Mouse (Mus musculus): ENCODE measurements around the gene Crebzf. TPM values are rescaled to one million over a fixed set of nuclear protein-coding genes. Genes with fewer than 3 reads are reported as not detected.

The Crebzf gene
- polyA plus RNA-seq, 1 experiment from 2014 or later, result 20.6 TPM

DNA sequence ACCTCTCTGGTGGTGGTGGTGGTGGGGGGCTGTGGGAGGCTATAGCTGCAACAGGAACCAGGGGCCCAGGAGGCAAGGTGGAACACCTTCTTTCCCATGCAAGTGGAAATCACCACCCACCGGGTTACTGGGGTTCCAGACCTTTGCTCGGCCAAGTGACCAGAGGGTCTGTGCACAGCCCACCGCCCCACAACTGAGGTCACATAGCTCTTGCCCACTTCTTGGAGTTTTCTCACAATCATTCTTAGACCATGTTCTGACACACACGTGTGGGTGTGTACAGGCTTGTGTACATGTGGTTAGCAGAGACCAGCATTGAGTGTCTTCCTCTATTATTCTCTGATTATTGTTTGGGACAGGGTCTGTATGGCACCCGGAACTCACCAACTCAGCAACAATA is 18.9 kb downstream of the Crebzf start:
- DNase-seq (ENCODE audit: low spot score) (no peak), ATAC-seq (ENCODE audit: low FRiP score, low TSS enrichment) (no peak)
- H3K27ac ChIP-seq (replicated peaks), result no peak overlapping the region
- 96% methylated on average over 5 of the region's 5 CpGs for WGBS
- H3K4me2 ChIP-seq (replicated peaks; ENCODE audit: low read depth), result no peak overlapping the region
- peaks cover under 1% of the 10 kb centered on the region; the same call in 1 of the 2 replicates for H3K4me1 ChIP-seq (replicated peaks; ENCODE audit: control insufficient read depth, insufficient read depth)
- no peaks in the 10 kb centered on the region for H3K9me3 ChIP-seq (ENCODE audit: control insufficient read depth, low read length)
- H3K4me3 ChIP-seq (ENCODE audit: low read depth, low read length), result no peak overlapping the region
- H3K27me3 ChIP-seq (ENCODE audit: control insufficient read depth, insufficient read depth, low read length), result no peaks in the 10 kb centered on the region
- TF ChIP-seq CTCF (IDR thresholded peaks at IDR 0.05; ENCODE audit: low read depth), result no peak
- no peak for TF ChIP-seq EP300 (optimal IDR thresholded peaks at IDR 0.05)
- no peaks in the 10 kb centered on the region for H3K36me3 ChIP-seq (ENCODE audit: control insufficient read depth, insufficient read depth, low read length)
- H3K9ac ChIP-seq (ENCODE audit: low read length), result no peak overlapping the region

DNA sequence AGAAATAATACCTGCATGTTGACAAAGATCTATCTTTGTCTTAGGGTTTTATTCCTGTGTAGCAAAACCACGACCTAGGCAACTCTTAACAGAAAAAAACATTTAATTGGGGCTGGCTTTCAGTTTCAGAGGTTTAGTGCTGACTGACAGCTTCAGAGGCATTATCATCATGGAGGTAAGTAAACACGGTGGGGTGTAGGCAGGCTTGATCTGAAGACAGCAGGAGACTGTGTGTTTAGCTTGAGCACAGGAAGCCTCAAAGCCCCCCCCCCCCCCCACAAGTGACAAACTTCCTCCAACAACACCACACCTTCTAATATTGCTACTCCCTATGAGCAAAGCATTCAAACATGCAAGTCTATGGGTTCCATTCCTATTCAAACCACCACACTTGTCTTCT is 31.0 kb downstream of the Crebzf start:
- TF ChIP-seq EP300 (optimal IDR thresholded peaks at IDR 0.05) (no peak), CTCF (IDR thresholded peaks at IDR 0.05; ENCODE audit: low read depth) (no peak)
- Histone ChIP-seq H3K4me3 (ENCODE audit: low read depth, low read length) (no peak overlapping the region), H3K27ac (replicated peaks) (no peak overlapping the region), H3K9ac (ENCODE audit: low read length) (no peak overlapping the region), H3K27me3 (ENCODE audit: control insufficient read depth, insufficient read depth, low read length) (no peaks in the 10 kb centered on the region), H3K4me1 (replicated peaks; ENCODE audit: control insufficient read depth, insufficient read depth) (no peaks in the 10 kb centered on the region), H3K36me3 (ENCODE audit: control insufficient read depth, insufficient read depth, low read length) (no peaks in the 10 kb centered on the region; the same call in none of the 2 replicates), H3K4me2 (replicated peaks; ENCODE audit: low read depth) (no peak overlapping the region), H3K9me3 (ENCODE audit: control insufficient read depth, low read length) (no peaks in the 10 kb centered on the region)
- ATAC-seq (ENCODE audit: low FRiP score, low TSS enrichment) (no peak), DNase-seq (ENCODE audit: low spot score) (no peak)
- WGBS, result 52% methylated on average over 2 of the region's 2 CpGs

DNA sequence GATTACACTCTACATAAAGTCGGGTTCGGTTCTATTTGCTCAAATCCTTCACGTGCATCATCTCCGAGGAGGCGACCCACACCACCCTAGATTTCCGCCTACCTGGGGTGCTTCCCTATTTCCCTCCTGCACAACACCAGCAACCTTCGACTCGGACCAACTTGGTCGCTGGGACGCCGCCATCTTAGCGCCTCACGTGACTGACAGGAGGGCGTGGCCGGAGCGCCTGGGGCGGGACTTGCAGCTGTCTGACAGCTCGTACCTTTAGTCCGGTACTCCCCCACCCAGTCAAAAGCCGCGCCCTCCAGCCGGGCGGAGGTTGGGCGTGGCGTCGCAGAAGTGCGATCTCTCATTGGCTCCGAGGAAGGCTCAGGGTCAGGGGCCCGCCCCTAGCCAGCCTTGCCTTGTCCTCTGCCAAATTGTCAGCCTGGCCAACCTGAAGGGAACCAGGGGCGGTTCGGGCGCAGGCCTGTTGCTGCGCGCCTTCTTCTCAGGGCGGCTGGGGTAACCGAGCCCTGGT is 33.3 kb downstream of the Crebzf start, which contains the start of gene Tmem126b:
TSS of gene Tmem126b (minus strand) at position 209 of the 520 bp plus-strand sequence.
- Histone ChIP-seq H3K4me2 (replicated peaks; ENCODE audit: low read depth) (peak within 1 kb of the TSS; percentile 90), H3K9ac (ENCODE audit: low read length) (peak within 1 kb of the TSS; percentile 75), H3K4me3 (ENCODE audit: low read depth, low read length) (peak within 1 kb of the TSS; percentile 67), H3K27me3 (ENCODE audit: control insufficient read depth, insufficient read depth, low read length) (no peaks in the 10 kb centered on the region), H3K4me1 (replicated peaks; ENCODE audit: control insufficient read depth, insufficient read depth) (no peaks in the 10 kb centered on the region), H3K27ac (replicated peaks) (peak within 1 kb of the TSS; percentile 75), H3K36me3 (ENCODE audit: control insufficient read depth, insufficient read depth, low read length) (no peaks in the 10 kb centered on the region), H3K9me3 (ENCODE audit: control insufficient read depth, low read length) (no peaks in the 10 kb centered on the region)
- TF ChIP-seq CTCF (IDR thresholded peaks at IDR 0.05; ENCODE audit: low read depth) (0 out of 2 replicates have a peak, but pooled peaks have one; percentile 4), EP300 (optimal IDR thresholded peaks at IDR 0.05) (no peak)
- peak; percentile 100 for ATAC-seq (ENCODE audit: low FRiP score, low TSS enrichment)
- DNase-seq (ENCODE audit: low spot score), result peak; percentile 99
- WGBS, result 0% methylated on average over 36 of the region's 36 CpGs

DNA sequence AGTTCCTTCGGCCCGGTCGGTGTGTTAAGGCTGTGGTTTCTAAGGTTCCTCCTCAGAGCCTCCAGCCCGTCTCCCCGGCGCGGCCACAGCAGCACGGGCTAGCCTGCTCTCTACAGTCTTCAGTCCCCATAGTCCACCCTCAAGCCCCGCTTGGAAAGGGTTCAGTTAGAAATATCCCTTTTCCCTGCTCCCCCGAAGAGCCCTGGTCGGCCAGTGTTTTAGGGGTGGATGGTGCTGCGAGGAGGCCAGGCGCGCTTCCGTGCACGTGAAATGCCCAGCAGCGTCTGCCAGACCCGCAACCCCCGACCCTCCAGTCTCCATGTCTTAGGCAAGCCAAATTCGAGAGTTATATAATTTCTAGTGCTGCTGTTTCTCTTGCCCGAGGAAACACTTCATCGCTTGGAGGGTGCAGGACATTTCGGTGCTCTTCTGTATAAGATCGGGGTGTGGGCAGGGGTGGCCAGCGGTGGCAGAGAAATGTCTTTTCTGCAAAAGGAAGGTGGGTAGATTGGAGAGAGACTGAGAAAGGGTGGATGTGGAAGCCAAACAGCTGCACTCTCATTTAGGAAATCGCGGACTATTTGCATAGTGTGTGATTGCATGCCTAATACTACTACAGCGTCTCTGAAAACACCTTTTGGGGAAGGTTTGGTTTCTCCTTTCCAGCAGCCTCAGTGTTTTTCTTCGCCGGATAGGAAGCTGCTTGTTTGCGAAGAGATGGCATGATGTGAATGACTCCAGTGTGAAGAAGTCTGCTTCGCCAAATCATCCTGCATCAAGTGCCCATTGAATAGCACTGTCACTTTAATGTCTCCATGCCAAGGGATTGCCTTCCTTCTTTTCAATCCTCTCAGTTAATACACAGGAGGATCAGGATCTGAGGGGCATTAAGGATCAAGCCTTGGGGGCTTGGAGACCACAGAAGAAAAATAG is 34.0 kb downstream of the Crebzf start, which contains the start of gene Dlg2:
TSS of gene Dlg2 (plus strand) at position 360 of the 933 bp plus-strand sequence.
- whole genome bisulfite sequencing, result 1% methylated on average over 32 of the region's 32 CpGs
- H3K27me3 ChIP-seq (ENCODE audit: control insufficient read depth, insufficient read depth, low read length), result no peaks in the 10 kb centered on the region
- DNase-seq (ENCODE audit: low spot score) (no peak), ATAC-seq (ENCODE audit: low FRiP score, low TSS enrichment) (no peak)
- H3K4me1 ChIP-seq (replicated peaks; ENCODE audit: control insufficient read depth, insufficient read depth), result no peaks in the 10 kb centered on the region
- no peaks in the 10 kb centered on the region for H3K36me3 ChIP-seq (ENCODE audit: control insufficient read depth, insufficient read depth, low read length)
- TF ChIP-seq CTCF (IDR thresholded peaks at IDR 0.05; ENCODE audit: low read depth) (no peak), EP300 (optimal IDR thresholded peaks at IDR 0.05) (no peak)
- H3K9ac ChIP-seq (ENCODE audit: low read length), result peak within 1 kb of the TSS; percentile 75
- H3K4me3 ChIP-seq (ENCODE audit: low read depth, low read length), result peak within 1 kb of the TSS; percentile 67
- H3K4me2 ChIP-seq (replicated peaks; ENCODE audit: low read depth), result peak within 1 kb of the TSS; percentile 90
- H3K27ac ChIP-seq (replicated peaks), result peak within 1 kb of the TSS; percentile 75
- no peaks in the 10 kb centered on the region for H3K9me3 ChIP-seq (ENCODE audit: control insufficient read depth, low read length)

DNA sequence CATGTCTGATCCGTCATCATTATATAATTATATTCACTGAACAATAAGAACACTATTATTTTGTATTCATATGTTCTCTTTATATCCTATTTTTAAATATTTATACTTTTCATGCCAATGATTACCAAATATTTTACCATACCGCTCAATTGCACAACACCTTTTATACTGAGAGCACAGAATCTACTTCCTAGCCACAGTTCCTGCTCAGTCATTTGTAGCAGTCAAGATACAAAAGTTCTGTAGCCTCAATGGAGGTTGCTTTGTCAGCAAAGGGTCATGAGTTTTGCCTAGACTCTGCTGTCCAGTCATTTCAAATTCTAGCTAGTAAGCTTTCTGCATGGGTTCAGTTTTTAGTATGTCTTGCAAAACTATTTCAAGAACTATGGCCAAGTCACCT is 40.1 kb downstream of the Crebzf start:
- DNase-seq (ENCODE audit: low spot score) (no peak), ATAC-seq (ENCODE audit: low FRiP score, low TSS enrichment) (no peak)
- no peak overlapping the region for H3K9ac ChIP-seq (ENCODE audit: low read length)
- H3K4me3 ChIP-seq (ENCODE audit: low read depth, low read length), result no peak overlapping the region
- H3K4me2 ChIP-seq (replicated peaks; ENCODE audit: low read depth), result no peak overlapping the region
- 86% methylated on average over 2 of the region's 2 CpGs for WGBS
- no peaks in the 10 kb centered on the region for H3K9me3 ChIP-seq (ENCODE audit: control insufficient read depth, low read length)
- no peaks in the 10 kb centered on the region for H3K4me1 ChIP-seq (replicated peaks; ENCODE audit: control insufficient read depth, insufficient read depth)
- H3K27ac ChIP-seq (replicated peaks), result no peak overlapping the region
- no peak for TF ChIP-seq EP300 (optimal IDR thresholded peaks at IDR 0.05)
- no peak for TF ChIP-seq CTCF (IDR thresholded peaks at IDR 0.05; ENCODE audit: low read depth)
- H3K27me3 ChIP-seq (ENCODE audit: control insufficient read depth, insufficient read depth, low read length), result no peaks in the 10 kb centered on the region
- H3K36me3 ChIP-seq (ENCODE audit: control insufficient read depth, insufficient read depth, low read length), result no peaks in the 10 kb centered on the region

Other genes starting within 250 kb of the Crebzf start
- gene Ccdc83, start 177.0 kb upstream of the Crebzf start, polyA plus RNA-seq (2015; fragmentation: Nextera tagmentation; extraction: Ambion mirVana), result 0.11 TPM in 1 of 2 replicates, not detected in the other
- 31.0 and 32.3 TPM in 2 replicates for gene Sytl2, start 140.5 kb upstream of the Crebzf start, polyA plus RNA-seq (2015; fragmentation: Nextera tagmentation; extraction: Ambion mirVana)
- gene Ccdc89, start 16.2 kb upstream of the Crebzf start, polyA plus RNA-seq (2015; fragmentation: Nextera tagmentation; extraction: Ambion mirVana), result 0.56 and 0.91 TPM in 2 replicates
- 85.9 and 86.5 TPM in 2 replicates for gene Tmem126a, start 14.5 kb downstream of the Crebzf start, polyA plus RNA-seq (2015; fragmentation: Nextera tagmentation; extraction: Ambion mirVana)
- 18.9 and 19.3 TPM in 2 replicates for gene Tmem126b, start 33.3 kb downstream of the Crebzf start, polyA plus RNA-seq (2015; fragmentation: Nextera tagmentation; extraction: Ambion mirVana)
- gene Dlg2, start 33.9 kb downstream of the Crebzf start, polyA plus RNA-seq (2015; fragmentation: Nextera tagmentation; extraction: Ambion mirVana), result 9.8 and 12.8 TPM in 2 replicates